Mouse (Mus musculus) kidney, embryonic 14.5 days (tissue): ENCODE measurements at regions not wholly inside any gene's neighbourhood (a gene's known extent, or its start where the extent isn't known, plus 50 kb on each side); places are given as distances from the start of the nearest gene placed in this dataset.
A peak's percentile ranks its signal among the peaks of the same experiment; 100 is the strongest.

Experiments used
- ATAC-seq: fragments of 200-750 bp; cut with Nextera tagmentation; 2 replicates; pipeline ENCODE4 v1.8.0; 2017; ENCODE audit warnings: moderate number of reproducible peaks, mild to moderate bottlenecking, moderate TSS enrichment, moderate library complexity; ENCODE audit not compliant: low FRiP score, low TSS enrichment
- H3K27ac ChIP-seq: fragments of 300-500 bp; sonication (generic); 2 replicates; pipeline ENCODE4 v1.5.1; 2014; ENCODE audit warnings: low read depth, mild to moderate bottlenecking, low read length, moderate library complexity, mixed read lengths
- H3K27me3 ChIP-seq: fragments of 300-500 bp; sonication (generic); 2 replicates; pipeline ENCODE4 v1.6.1; 2014; ENCODE audit warnings: mild to moderate bottlenecking, low read length; ENCODE audit not compliant: control insufficient read depth, insufficient read depth
- H3K36me3 ChIP-seq: fragments of 300-500 bp; sonication (generic); 2 replicates; pipeline ENCODE4 v1.6.1; 2014; ENCODE audit warnings: low read length, mixed read lengths; ENCODE audit not compliant: control insufficient read depth, insufficient read depth
- H3K4me1 ChIP-seq: fragments of 300-500 bp; sonication (generic); 2 replicates; pipeline ENCODE4 v1.6.1; 2014; ENCODE audit warnings: low read length, mixed read lengths; ENCODE audit not compliant: control insufficient read depth, insufficient read depth
- H3K4me2 ChIP-seq: fragments of 300-500 bp; sonication (generic); replicated peaks from 2 replicates; pipeline ENCODE4 v1.6.1; 2014; ENCODE audit warnings: low read depth, mild to moderate bottlenecking, low read length
- H3K4me3 ChIP-seq: fragments of 300-500 bp; sonication (generic); 2 replicates; pipeline ENCODE4 v1.5.1; 2014; ENCODE audit warnings: mild to moderate bottlenecking, low read length
- H3K9ac ChIP-seq: fragments of 300-500 bp; sonication (generic); 2 replicates; pipeline ENCODE4 v1.6.1; 2014; ENCODE audit warnings: low read depth, mild to moderate bottlenecking, low read length, moderate library complexity
- H3K9me3 ChIP-seq: fragments of 300-500 bp; sonication (generic); 2 replicates; pipeline ENCODE4 v1.6.1; 2016; ENCODE audit warnings: low read length; ENCODE audit not compliant: control insufficient read depth
- WGBS: fragments of 180-500 bp; shearing (Covaris S2); extraction: QIAGEN DNeasy Blood & Tissue Kit; methylation state at CpG from one replicate; pipeline ENCODE4 v1.1.7; 2014; 5-methylcytosine and 5-hydroxymethylcytosine counted together

DNA sequence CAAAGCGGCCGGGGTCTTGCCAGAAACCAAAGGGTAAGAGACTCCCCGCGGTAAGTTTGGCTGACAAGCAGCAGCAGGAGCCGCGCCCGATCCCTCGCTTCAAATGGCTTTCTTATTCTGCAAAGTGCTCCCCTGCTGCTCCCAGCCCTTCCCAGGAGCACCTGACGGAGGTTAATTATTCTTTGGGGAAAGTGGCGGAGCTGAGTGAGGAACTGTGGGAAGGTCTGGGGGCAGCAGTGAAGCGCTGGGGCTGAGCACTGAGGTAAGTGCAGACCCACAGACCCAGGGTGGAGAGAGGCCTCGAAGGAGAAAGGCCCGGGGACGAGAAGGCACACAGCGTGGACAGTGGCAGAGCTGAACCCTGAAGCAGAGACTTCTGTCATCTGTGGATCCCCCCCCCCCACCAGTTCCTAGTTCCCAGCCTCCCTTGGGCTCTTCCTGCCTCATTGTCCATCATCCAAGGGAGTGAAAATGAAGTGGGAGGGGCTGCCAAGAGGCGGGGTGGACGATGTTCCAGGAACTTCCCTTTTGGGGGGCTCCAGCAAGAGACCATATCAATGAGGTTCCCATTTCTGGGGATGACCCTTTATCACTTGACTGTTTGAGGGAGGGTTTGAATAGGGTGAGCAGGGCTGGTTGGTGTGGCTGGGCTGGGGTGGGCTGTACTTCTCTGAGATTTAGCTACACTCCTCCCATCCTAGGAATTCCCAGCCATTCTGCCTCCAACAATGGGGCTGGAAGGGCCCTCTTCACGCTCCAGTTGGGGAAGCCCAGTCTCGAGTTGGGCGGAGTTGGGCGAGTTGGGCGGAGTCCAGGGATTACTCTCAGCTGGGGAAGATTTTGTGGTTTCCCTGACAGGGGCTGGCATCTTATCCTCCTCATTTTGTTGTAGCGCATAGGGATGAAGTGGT lies 59.4 kb upstream of the Shb start:
- no peak overlapping the region for H3K27ac ChIP-seq
- H3K4me3 ChIP-seq: peak overlapping the region; percentile 21; the same call in 1 of the 2 replicates
- H3K27me3 ChIP-seq: 0 out of 2 replicates have a peak, but pooled peaks cover 3% of the 10 kb centered on the region
- H3K4me1 ChIP-seq: peaks cover 11% of the 10 kb centered on the region
- H3K9ac ChIP-seq: peak overlapping the region; percentile 34; the same call in 1 of the 2 replicates
- H3K4me2 ChIP-seq: peak overlapping the region; percentile 45
- H3K9me3 ChIP-seq: no peaks in the 10 kb centered on the region
- H3K36me3 ChIP-seq: no peaks in the 10 kb centered on the region
- peak; percentile 72 for ATAC-seq
- 8% methylated on average over 23 of the region's 23 CpGs for WGBS

DNA sequence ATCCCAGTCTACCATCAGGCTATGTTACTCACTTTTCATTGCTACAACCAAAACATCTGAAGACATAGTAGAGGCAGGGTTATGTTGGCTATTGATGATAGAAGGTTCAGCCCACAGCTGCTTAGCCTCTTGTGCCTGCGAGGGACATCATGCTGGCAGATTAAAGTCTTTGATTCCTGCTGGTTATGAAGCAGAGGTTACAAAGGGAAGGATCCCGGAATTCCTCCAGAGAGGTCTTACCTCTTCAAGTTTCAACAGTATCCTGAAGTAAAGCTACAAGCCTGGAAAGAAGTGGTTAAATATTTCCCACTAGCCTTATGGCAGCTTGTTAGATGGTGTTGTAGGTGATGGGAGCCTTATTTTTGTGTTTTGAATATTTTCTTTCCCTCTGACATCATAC lies 58.6 kb upstream of the Shb start:
- ATAC-seq: no peak
- H3K9ac ChIP-seq: no peak overlapping the region
- H3K27me3 ChIP-seq: 0 out of 2 replicates have a peak, but pooled peaks cover 3% of the 10 kb centered on the region

DNA sequence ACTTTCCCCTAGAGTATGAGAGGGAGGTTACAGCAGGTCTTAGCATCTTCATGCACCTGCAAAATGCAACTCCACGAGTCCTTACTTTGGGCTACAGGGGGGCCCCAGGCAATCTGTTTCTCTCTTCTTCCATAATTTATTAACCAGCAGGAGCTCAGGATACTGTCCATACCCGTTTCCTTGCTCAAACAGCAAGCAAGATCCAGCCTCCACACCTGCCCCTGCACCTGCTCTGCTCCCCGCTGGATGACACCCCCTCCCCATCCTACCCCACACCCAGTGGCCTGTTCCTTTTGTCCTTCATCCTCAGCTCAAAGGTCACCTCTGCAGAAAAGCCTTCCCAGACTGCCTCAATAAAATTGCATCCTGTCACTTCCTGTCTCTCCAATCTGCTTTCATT lies 56.1 kb upstream of the Shb start:
- 0 out of 2 replicates have a peak, but pooled peaks cover 3% of the 10 kb centered on the region for H3K27me3 ChIP-seq
- no peaks in the 10 kb centered on the region for H3K9me3 ChIP-seq
- H3K9ac ChIP-seq: no peak overlapping the region
- ATAC-seq: no peak
- 32% methylated on average over 3 of the region's 3 CpGs for WGBS
- H3K36me3 ChIP-seq: no peaks in the 10 kb centered on the region
- no peak overlapping the region for H3K27ac ChIP-seq
- no peak overlapping the region for H3K4me2 ChIP-seq
- peaks cover 24% of the 10 kb centered on the region for H3K4me1 ChIP-seq
- H3K4me3 ChIP-seq: no peak overlapping the region

More for the DNA sequence above, 58.6 kb upstream of the Shb start:
- Histone ChIP-seq H3K4me1 (peaks cover 11% of the 10 kb centered on the region), H3K4me2 (peak overlapping the region; percentile 45), H3K27ac (no peak overlapping the region), H3K36me3 (no peaks in the 10 kb centered on the region), H3K9me3 (no peaks in the 10 kb centered on the region), H3K4me3 (0 out of 2 replicates have a peak overlapping the region, but pooled peaks have one; percentile 21)
- 13% methylated on average over 2 of the region's 2 CpGs for WGBS

DNA sequence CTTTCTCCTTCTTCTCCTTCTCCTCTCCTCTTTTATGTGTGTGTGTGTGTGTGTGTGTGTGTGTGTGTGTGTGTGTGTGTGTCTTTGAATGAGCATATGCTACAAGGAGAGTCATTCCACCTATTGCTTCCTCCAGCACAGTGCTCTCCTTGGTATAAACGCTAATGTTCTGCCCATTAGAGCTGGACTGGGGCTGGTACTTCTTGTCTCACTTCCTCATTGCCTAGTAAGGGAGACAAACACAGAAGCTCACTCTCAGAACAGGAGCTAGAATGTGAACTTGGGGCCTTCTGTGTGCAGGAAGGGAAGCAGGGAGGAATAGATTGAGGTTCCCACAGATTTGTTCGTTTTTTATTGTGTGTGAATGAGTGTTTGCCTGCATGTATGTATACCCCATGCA lies 54.9 kb upstream of the Shb start:
- Histone ChIP-seq H3K27me3 (0 out of 2 replicates have a peak, but pooled peaks cover 3% of the 10 kb centered on the region), H3K9me3 (no peaks in the 10 kb centered on the region), H3K9ac (no peak overlapping the region), H3K36me3 (no peaks in the 10 kb centered on the region), H3K4me1 (peaks cover 24% of the 10 kb centered on the region), H3K4me2 (no peak overlapping the region), H3K27ac (no peak overlapping the region), H3K4me3 (no peak overlapping the region)
- ATAC-seq: no peak
- 76% methylated on average over 2 of the region's 2 CpGs for WGBS

DNA sequence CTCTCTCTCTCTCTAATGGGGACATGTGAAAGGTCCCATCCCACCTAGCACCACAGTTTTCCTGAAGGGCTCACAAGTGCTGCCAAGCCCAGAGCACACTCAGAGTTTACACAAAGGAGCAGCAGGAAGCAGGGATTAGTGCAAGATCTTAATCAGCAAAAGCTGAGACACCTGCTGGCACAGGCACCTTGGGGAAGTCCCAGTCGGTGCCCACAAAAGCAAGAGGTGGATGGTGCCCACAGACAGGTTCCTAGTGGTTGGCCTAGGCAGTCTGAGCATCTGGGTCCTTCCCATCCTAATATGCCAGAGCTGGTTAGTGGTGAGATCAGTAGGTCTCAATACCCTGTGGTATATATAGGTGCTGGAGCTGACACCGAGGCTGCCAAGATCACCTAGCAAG lies 54.0 kb upstream of the Shb start:
- Histone ChIP-seq H3K4me2 (no peak overlapping the region), H3K9me3 (no peaks in the 10 kb centered on the region), H3K9ac (no peak overlapping the region), H3K36me3 (no peaks in the 10 kb centered on the region), H3K27ac (no peak overlapping the region; the same call in 1 of the 2 replicates), H3K4me1 (peaks cover 20% of the 10 kb centered on the region), H3K27me3 (0 out of 2 replicates have a peak, but pooled peaks cover 3% of the 10 kb centered on the region), H3K4me3 (no peak overlapping the region)
- 53% methylated on average over 2 of the region's 2 CpGs for WGBS
- no peak for ATAC-seq

DNA sequence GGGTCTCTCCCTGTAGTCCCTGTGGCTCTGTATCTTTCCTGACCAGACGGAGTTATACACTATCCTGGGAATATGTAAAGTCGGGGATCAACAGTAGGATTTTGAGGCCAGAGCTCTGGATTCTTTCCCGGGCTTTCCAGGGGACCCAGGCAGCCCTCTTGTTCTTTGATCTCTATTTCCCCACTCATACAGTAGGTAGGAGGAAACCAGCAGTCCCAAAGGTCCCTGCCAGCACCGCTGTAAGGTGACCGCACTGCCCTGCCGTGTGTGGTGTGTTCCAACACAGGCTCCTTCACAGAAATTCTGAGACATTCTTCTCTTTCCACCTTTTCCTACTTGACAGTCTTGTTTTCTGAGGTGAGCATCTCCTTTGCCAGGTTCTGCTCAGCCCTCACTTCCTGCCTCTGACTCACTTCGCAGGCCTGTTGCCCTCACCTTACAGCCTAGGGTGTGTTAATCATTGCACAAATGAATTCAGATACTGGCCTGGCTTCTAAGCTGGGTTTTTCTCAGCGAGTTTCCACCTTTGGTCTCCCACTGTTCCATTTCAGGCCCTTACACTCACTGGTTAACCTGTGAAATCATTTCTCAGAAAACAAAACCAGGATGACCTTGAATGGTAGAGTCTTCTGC lies 53.0 kb upstream of the Shb start:
- Histone ChIP-seq H3K9me3 (no peaks in the 10 kb centered on the region), H3K36me3 (no peaks in the 10 kb centered on the region), H3K27me3 (no peaks in the 10 kb centered on the region), H3K4me2 (no peak overlapping the region), H3K27ac (peak overlapping the region; percentile 73; the same call in 1 of the 2 replicates), H3K9ac (no peak overlapping the region), H3K4me1 (peaks cover 15% of the 10 kb centered on the region), H3K4me3 (no peak overlapping the region)
- ATAC-seq: no peak
- 42% methylated on average over 8 of the region's 8 CpGs for WGBS

DNA sequence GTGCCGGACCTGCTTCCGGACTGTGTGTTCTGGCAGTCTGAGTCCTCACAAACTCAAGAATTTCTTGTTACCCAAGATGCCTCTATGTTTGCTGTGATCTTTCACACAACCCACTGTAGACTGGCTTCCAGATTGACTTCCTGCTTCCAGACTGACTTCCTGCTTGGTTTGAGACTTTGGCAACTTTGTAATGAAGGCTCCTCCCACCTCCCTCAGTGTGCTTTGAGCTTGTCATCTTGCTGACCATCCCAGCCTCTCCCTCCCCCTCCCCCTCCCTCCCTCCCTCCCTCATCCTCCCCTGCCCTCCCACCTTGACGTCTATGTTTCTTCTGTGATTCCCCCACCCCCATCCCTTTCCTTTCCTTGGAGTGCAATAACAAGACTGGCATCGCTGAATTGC lies 51.7 kb upstream of the Shb start:
- Histone ChIP-seq H3K4me3 (no peak overlapping the region), H3K27me3 (no peaks in the 10 kb centered on the region), H3K9ac (no peak overlapping the region), H3K27ac (no peak overlapping the region), H3K36me3 (no peaks in the 10 kb centered on the region), H3K4me2 (no peak overlapping the region), H3K4me1 (peaks cover 17% of the 10 kb centered on the region), H3K9me3 (no peaks in the 10 kb centered on the region)
- 37% methylated on average over 4 of the region's 4 CpGs for WGBS
- ATAC-seq: no peak

DNA sequence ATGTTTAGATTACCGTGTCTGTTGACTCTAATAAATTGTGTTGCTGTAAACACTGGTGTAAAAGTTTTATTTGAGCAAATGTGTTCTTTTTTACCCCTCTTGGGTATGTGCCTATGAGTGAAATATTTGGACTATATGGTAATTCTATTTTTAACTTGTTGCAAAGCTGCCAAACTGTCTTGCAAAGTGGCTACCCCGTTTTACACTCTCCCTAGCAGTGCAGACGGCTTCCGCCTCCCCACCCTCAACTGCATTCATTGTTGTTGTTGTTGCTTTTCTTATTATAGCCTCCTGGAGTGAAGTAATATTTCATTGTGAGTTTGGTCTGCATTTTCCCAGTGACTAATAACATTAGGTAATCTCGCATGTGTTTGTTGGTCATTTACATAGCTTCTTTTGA lies 50.2 kb upstream of the Shb start:
- Histone ChIP-seq H3K4me2 (no peak overlapping the region), H3K27ac (no peak overlapping the region), H3K4me3 (no peak overlapping the region), H3K9me3 (no peaks in the 10 kb centered on the region), H3K36me3 (no peaks in the 10 kb centered on the region), H3K9ac (no peak overlapping the region), H3K4me1 (peaks cover 25% of the 10 kb centered on the region), H3K27me3 (no peaks in the 10 kb centered on the region)
- 66% methylated on average over 5 of the region's 5 CpGs for WGBS
- no peak for ATAC-seq
